Mouse (Mus musculus): ENCODE results near the gene Mpzl3. TPM values are rescaled to one million over a fixed set of nuclear protein-coding genes. Genes with fewer than 3 reads are reported as not detected.
A peak's percentile ranks its signal among the peaks of the same experiment; 100 is the strongest.

Mpzl3 gene
- polyA plus RNA-seq, 1 experiment from 2014 or later: 2.4 TPM

GRCm38 (mm10) chr9:45116819-45117218, 61.8 kb downstream of the Mpzl3 start:
- peaks cover 20% of the 10 kb centered on the region for H3K4me1 ChIP-seq
- no peaks in the 10 kb centered on the region for H3K36me3 ChIP-seq (replicated peaks)
- H3K9ac ChIP-seq: no peak overlapping the region; the same call in 1 of the 2 replicates
- H3K9me3 ChIP-seq: no peaks in the 10 kb centered on the region
- peaks cover 14% of the 10 kb centered on the region for H3K27me3 ChIP-seq
- no peak overlapping the region for H3K4me2 ChIP-seq
- WGBS: 73% methylated on average over 9 of the region's 9 CpGs
- no peak overlapping the region for H3K27ac ChIP-seq
- no peak for ATAC-seq (ENCODE audit: low FRiP score)
- no peak overlapping the region for H3K4me3 ChIP-seq (replicated peaks)

DNA sequence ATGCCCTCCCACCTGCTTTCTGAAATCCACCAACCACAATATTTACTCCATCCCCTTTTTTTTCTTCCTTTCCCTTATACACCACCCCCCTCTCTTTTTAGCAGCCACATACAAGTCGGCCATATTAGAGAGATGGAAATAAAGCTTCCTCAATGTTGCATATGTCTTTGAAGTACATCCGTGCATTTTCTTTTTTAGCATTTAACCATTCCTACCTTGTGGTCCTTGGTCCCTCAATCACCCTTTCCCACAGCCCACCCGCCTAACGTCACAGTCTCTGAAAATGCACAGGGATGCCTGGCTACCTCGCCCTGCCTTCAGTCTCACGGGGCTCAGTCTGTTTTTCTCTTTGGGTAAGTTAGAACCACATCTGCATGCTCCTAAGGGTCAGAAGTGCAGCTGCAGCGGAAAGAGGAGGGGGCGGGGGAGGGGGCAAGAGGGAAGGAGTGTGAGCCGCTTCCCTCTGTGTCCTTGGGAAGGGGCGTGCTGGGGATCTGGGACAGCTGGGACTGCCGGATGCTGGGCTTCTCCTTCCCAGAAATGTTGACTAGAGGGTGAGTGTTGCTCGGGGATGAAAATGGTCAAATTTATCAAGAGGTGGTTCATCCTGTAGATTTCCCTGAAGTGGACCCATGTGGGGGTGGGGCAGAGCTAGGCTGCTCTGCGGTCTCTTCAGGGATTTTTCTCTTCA, 62.9 kb downstream of the Mpzl3 start, which contains the start of gene Scn2b:
Scn2b (plus strand) TSS at position 42 of the 691 bp plus-strand sequence.
- Histone ChIP-seq H3K36me3 (replicated peaks) (no peaks in the 10 kb centered on the region), H3K4me1 (peaks cover 29% of the 10 kb centered on the region), H3K9ac (peak within 1 kb of the TSS; percentile 70), H3K27ac (peak within 1 kb of the TSS; percentile 51; the same call in 1 of the 2 replicates), H3K9me3 (no peaks in the 10 kb centered on the region), H3K4me2 (peak within 1 kb of the TSS; percentile 56), H3K27me3 (peaks cover 14% of the 10 kb centered on the region), H3K4me3 (replicated peaks) (peak within 1 kb of the TSS; percentile 55)
- ATAC-seq (ENCODE audit: low FRiP score): peak; percentile 61; the same call in 1 of the 2 replicates
- under 1% methylated on average over 11 of the region's 13 CpGs for WGBS

GRCm38 (mm10) chr9:45118552-45118951, 63.6 kb downstream of the Mpzl3 start:
- H3K4me2 ChIP-seq: peak overlapping the region; percentile 56
- no peak for ATAC-seq (ENCODE audit: low FRiP score)
- H3K27me3 ChIP-seq: peaks cover 10% of the 10 kb centered on the region
- 27% methylated on average over 10 of the region's 10 CpGs for WGBS
- H3K27ac ChIP-seq: no peak overlapping the region
- H3K4me3 ChIP-seq (replicated peaks): peak overlapping the region; percentile 55
- H3K9me3 ChIP-seq: no peaks in the 10 kb centered on the region
- no peaks in the 10 kb centered on the region for H3K36me3 ChIP-seq (replicated peaks)
- H3K4me1 ChIP-seq: peaks cover 29% of the 10 kb centered on the region
- peak overlapping the region; percentile 70 for H3K9ac ChIP-seq

DNA sequence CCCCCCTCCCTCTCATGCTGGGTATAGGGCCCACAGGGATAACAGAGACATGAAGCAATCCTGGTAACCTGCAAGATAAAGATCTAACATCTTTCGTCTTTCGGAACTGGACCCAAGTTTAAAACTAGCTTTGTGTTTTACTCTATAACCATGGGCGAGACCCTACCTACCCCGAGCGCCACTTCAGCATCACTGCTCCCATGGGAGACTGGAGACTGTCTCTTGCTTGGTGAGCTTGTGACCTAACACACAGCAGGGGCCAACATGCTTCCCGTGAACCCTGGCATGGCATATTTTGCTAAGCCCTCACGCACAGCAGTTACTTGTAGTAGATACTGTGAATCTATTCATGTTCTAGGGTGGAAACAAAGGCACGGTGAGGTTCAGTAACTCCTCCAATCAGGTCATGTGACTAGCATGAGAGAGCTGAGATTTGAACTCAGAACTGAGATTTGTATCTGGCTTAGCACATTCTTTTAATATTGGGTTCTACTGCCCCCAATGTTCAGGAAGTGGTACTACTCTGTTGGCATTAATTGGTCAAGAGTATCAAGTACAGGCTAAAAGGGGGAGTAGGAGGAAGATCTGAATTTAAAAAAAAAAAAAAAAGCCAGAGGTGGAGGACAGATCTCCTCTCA, 64.4 kb downstream of the Mpzl3 start:
- Histone ChIP-seq H3K27me3 (peaks cover 10% of the 10 kb centered on the region), H3K4me3 (replicated peaks) (no peak overlapping the region), H3K9ac (no peak overlapping the region), H3K4me1 (peaks cover 29% of the 10 kb centered on the region), H3K27ac (no peak overlapping the region), H3K4me2 (no peak overlapping the region; the same call in 1 of the 2 replicates), H3K9me3 (no peaks in the 10 kb centered on the region), H3K36me3 (replicated peaks) (no peaks in the 10 kb centered on the region)
- ATAC-seq (ENCODE audit: low FRiP score): no peak
- 96% methylated on average over 8 of the region's 8 CpGs for WGBS

DNA sequence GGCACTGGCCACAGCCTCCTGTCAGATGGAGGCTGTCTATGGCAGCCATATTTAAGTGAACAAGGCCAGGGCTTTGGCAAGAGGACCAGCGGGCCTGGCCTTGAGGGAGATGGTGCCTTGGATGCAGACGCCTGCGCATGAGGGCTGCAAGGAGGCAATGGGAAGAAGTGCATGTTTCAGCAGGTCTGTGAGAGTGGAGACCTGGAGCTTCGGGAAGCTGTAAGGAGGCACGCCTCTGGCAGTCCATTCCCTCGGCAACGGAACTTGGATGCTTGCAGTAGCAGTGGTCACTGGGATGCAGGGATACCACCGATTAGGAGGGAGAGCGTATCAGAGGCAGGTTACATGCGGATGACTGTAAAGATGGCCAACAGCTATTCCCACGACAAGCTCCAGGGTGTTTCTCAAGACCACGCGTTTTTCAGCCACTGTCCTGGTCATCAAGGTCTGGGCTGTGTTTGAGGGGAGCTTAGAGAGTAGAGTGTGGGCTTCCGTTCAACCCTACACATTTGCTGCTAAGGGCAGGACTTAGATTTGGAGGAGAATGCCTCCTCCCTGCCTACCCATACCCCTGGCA, 65.1 kb downstream of the Mpzl3 start:
- no peak overlapping the region for H3K27ac ChIP-seq
- no peaks in the 10 kb centered on the region for H3K36me3 ChIP-seq (replicated peaks)
- H3K9ac ChIP-seq: no peak overlapping the region
- ATAC-seq (ENCODE audit: low FRiP score): no peak
- peaks cover 10% of the 10 kb centered on the region for H3K27me3 ChIP-seq
- H3K4me1 ChIP-seq: peaks cover 29% of the 10 kb centered on the region
- WGBS: 90% methylated on average over 14 of the region's 14 CpGs
- no peaks in the 10 kb centered on the region for H3K9me3 ChIP-seq
- no peak overlapping the region for H3K4me3 ChIP-seq (replicated peaks)
- no peak overlapping the region for H3K4me2 ChIP-seq

- peaks cover 26% of the 10 kb centered on the region for H3K4me1 ChIP-seq
- H3K4me3 ChIP-seq (replicated peaks): no peak overlapping the region
- no peaks in the 10 kb centered on the region for H3K9me3 ChIP-seq
- WGBS: 92% methylated on average over 6 of the region's 6 CpGs
- peaks cover 4% of the 10 kb centered on the region; the same call in 1 of the 2 replicates for H3K36me3 ChIP-seq (replicated peaks)
- H3K27ac ChIP-seq: no peak overlapping the region
- no peak overlapping the region for H3K9ac ChIP-seq
- ATAC-seq (ENCODE audit: low FRiP score): no peak
- peaks cover 10% of the 10 kb centered on the region for H3K27me3 ChIP-seq
- H3K4me2 ChIP-seq: no peak overlapping the region
Observed at GRCm38 (mm10) chr9:45120567-45120966, 65.6 kb downstream of the Mpzl3 start.

- ATAC-seq (ENCODE audit: low FRiP score): no peak
- no peak overlapping the region for H3K9ac ChIP-seq
- H3K4me2 ChIP-seq: no peak overlapping the region
- H3K4me3 ChIP-seq (replicated peaks): no peak overlapping the region
- 58% methylated on average over 6 of the region's 6 CpGs for WGBS
- peaks cover 7% of the 10 kb centered on the region; the same call in 1 of the 2 replicates for H3K36me3 ChIP-seq (replicated peaks)
- peaks cover 23% of the 10 kb centered on the region for H3K4me1 ChIP-seq
- H3K9me3 ChIP-seq: no peaks in the 10 kb centered on the region
- no peak overlapping the region for H3K27ac ChIP-seq
- peaks cover 10% of the 10 kb centered on the region for H3K27me3 ChIP-seq
Observed at GRCm38 (mm10) chr9:45121001-45121400, 66.0 kb downstream of the Mpzl3 start.

DNA sequence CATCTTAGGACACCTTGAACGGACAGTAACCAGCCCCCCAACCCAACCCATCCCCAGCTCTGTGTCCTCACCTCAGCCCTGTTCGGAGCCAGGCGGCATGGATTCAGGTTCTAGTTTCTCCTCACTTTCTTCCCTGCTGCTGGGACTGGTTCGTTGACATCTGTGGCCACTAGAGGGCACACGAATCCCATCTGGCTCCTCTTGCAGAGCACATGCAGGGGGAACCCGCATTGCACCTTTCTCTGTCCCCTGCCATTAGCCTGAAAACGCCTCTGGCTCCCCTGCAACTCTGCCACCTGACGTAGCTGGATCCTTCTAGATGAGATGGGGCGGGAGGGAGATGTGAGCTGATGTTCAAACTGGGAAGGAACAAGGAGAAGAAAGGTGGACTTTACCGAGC, 66.8 kb downstream of the Mpzl3 start:
- peak; percentile 63; the same call in 1 of the 2 replicates for ATAC-seq (ENCODE audit: low FRiP score)
- H3K4me2 ChIP-seq: peak overlapping the region; percentile 47
- no peak overlapping the region for H3K27ac ChIP-seq
- peaks cover 6% of the 10 kb centered on the region for H3K27me3 ChIP-seq
- peak overlapping the region; percentile 13; the same call in 1 of the 2 replicates for H3K4me3 ChIP-seq (replicated peaks)
- peaks cover 7% of the 10 kb centered on the region; the same call in 1 of the 2 replicates for H3K36me3 ChIP-seq (replicated peaks)
- H3K4me1 ChIP-seq: peaks cover 21% of the 10 kb centered on the region
- H3K9ac ChIP-seq: peak overlapping the region; percentile 29; the same call in 1 of the 2 replicates
- 4% methylated on average over 10 of the region's 10 CpGs for WGBS
- no peaks in the 10 kb centered on the region for H3K9me3 ChIP-seq

- H3K9ac ChIP-seq: peak overlapping the region; percentile 29; the same call in 1 of the 2 replicates
- H3K36me3 ChIP-seq (replicated peaks): peaks cover 7% of the 10 kb centered on the region; the same call in 1 of the 2 replicates
- 20% methylated on average over 9 of the region's 9 CpGs for WGBS
- peak overlapping the region; percentile 47 for H3K4me2 ChIP-seq
- 0 out of 2 replicates have a peak, but pooled peaks have one; percentile 15 for ATAC-seq (ENCODE audit: low FRiP score)
- no peaks in the 10 kb centered on the region for H3K9me3 ChIP-seq
- peaks cover 1% of the 10 kb centered on the region for H3K27me3 ChIP-seq
- H3K4me3 ChIP-seq (replicated peaks): peak overlapping the region; percentile 13; the same call in 1 of the 2 replicates
- H3K4me1 ChIP-seq: peaks cover 21% of the 10 kb centered on the region
- no peak overlapping the region for H3K27ac ChIP-seq
Observed at GRCm38 (mm10) chr9:45122209-45122761, 67.3 kb downstream of the Mpzl3 start.

GRCm38 (mm10) chr9:45125211-45125610, 70.2 kb downstream of the Mpzl3 start:
- Histone ChIP-seq H3K27ac (no peak overlapping the region), H3K4me2 (no peak overlapping the region), H3K9ac (no peak overlapping the region), H3K36me3 (replicated peaks) (peaks cover 7% of the 10 kb centered on the region; the same call in 1 of the 2 replicates), H3K9me3 (no peaks in the 10 kb centered on the region), H3K4me1 (peaks cover 9% of the 10 kb centered on the region), H3K4me3 (replicated peaks) (no peak overlapping the region), H3K27me3 (peaks cover 3% of the 10 kb centered on the region; the same call in 1 of the 2 replicates)
- 92% methylated on average over 14 of the region's 14 CpGs for WGBS
- no peak for ATAC-seq (ENCODE audit: low FRiP score)

- no peak for ATAC-seq (ENCODE audit: low FRiP score)
- Histone ChIP-seq H3K9ac (no peak overlapping the region), H3K36me3 (replicated peaks) (peaks cover 7% of the 10 kb centered on the region; the same call in 1 of the 2 replicates), H3K4me2 (no peak overlapping the region), H3K4me1 (peaks cover 7% of the 10 kb centered on the region), H3K27me3 (peaks cover 12% of the 10 kb centered on the region), H3K4me3 (replicated peaks) (no peak overlapping the region), H3K9me3 (no peaks in the 10 kb centered on the region), H3K27ac (no peak overlapping the region)
- 62% methylated on average over 7 of the region's 7 CpGs for WGBS
Observed at GRCm38 (mm10) chr9:45126941-45127340, 72.0 kb downstream of the Mpzl3 start.
